Mouse (Mus musculus) heart, postnatal 14 days (tissue): ENCODE measurements around the gene Wwtr1. TPM values are rescaled to one million over a fixed set of nuclear protein-coding genes. Genes with fewer than 3 reads are reported as not detected.

Experiments
- microRNA-seq, 2 experiments: library from miRNA; unstranded; fragments of <30 nt; microRNA quantifications; one replicate each; pipeline ENCODE4 v1.2.0; 2021 to 2022
- total RNA-seq, 2 experiments: library from RNA; stranded (reverse); gene quantifications; 2 replicates each; pipeline ENCODE4 v1.2.3; 2021

The Wwtr1 gene
- total RNA-seq, 2 experiments from 2014 or later = 65.6 to 75.2 TPM

Small RNA genes lying within 50 kb of the gene (microRNA-seq; reads per million reads assigned to microRNA genes)
- 0 reads per million in 2 experiments for gene Mir6377

Other genes with a start within 250 kb of the Wwtr1 start
- under 1 TPM in 1 of 2 experiments, not detected in 1; 0.29 TPM for gene Tm4sf4, start 150.6 kb downstream of the Wwtr1 start, total RNA-seq
- gene Commd2, start 75.8 kb upstream of the Wwtr1 start, total RNA-seq = 10 to 100 TPM; 13.9 to 14.2 TPM
- not detected for gene Ankub1, start 116.9 kb upstream of the Wwtr1 start, total RNA-seq
- gene Rnf13, start 160.2 kb upstream of the Wwtr1 start, total RNA-seq = 10 to 100 TPM; 52.2 to 55.5 TPM